Mouse (Mus musculus): Measurements from ENCODE around the gene Ftcd. TPM values are rescaled to one million over a fixed set of nuclear protein-coding genes. Genes with fewer than 3 reads are reported as not detected.

Ftcd gene
- total RNA-seq, 2 experiments from 2014 or later, result not detected

DNA sequence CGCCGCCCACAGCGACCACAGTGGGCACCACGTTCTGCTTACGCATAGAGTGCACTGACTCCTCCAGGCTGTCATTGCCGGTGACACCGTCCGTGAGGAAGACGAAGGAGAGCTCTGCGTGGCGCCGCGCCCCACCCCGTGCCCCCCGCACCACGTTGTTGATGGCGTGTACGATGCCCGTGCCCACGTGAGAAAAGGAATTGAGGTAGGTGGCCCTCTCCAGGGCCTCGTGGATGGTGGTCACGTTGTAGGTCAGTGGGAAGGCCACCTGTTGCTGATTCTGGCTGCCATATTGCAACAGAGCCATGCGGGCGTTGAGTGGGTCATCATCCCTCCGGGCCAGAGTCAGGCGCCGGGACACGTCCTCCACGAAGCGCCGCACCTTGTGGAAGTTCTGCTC, 20.9 kb downstream of the Ftcd start:
- intact Hi-C loops (cut with DNase I), result no loop called here
- DNase-seq, result no peak

DNA sequence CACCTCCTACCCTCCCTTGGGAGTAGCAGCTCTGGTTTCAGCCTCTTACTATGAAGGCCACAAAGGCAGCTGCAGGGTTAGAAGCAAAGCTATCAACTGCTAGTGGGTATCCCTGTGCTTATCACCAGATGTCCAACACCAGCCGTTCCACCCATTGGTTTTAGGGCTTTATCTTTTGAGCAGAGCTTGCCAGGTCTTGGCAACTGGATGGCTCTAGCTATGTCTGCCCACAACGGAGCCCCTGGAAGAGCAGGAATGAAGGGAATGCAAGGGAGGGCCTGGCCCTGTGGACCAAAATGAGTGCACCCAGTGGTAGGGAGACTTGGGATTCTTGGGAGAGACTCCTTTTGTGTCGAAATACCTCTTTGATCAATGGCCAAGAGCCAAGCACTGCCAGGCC, 27.2 kb downstream of the Ftcd start:
- no peak for DNase-seq
- intact Hi-C loops (cut with DNase I), result no loop called here

GRCm38 (mm10) chr10:76612473-76612872, 37.0 kb downstream of the Ftcd start:
- intact Hi-C loops (cut with DNase I), result no loop called here
- no peak for DNase-seq

DNA sequence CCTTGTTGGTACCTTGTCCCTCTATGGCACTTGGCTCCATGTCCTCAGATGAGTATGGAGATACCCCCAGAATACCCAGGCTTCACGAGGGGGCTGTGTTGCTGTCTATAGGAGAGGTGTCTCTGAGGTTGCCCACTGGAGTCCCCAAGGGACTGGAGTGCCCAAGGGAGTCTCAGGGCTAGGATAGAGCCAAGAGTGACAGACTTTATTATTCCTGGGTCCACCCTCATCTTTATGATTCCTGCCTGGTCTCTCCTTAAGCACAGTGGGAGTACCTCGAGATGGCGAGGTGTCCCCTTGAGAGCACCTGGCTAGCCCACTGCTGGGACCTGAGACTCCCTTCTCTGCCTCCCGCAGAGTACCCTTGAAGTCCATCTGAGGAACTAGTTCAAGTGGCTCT, 47.0 kb downstream of the Ftcd start:
- intact Hi-C loops (cut with DNase I), result loop anchor here (2.0 to 5.0 kb wide), 3 partner anchors 40 to 155 kb away; partner anchors contain the start of genes Mcm3ap and Ybey
- no peak for DNase-seq

- peak; percentile 95 for DNase-seq
- intact Hi-C loops (cut with DNase I), result loop anchor here (2.0 to 5.0 kb wide), 3 partner anchors 39 to 156 kb away; partner anchors contain the start of genes Mcm3ap and Ybey
These were observed 47.7 kb downstream of the Ftcd start, which contains the start of gene Col6a2 for GRCm38 (mm10) chr10:76622928-76623680. TSS of gene Col6a2 (minus strand) at chr10:76623630.

DNA sequence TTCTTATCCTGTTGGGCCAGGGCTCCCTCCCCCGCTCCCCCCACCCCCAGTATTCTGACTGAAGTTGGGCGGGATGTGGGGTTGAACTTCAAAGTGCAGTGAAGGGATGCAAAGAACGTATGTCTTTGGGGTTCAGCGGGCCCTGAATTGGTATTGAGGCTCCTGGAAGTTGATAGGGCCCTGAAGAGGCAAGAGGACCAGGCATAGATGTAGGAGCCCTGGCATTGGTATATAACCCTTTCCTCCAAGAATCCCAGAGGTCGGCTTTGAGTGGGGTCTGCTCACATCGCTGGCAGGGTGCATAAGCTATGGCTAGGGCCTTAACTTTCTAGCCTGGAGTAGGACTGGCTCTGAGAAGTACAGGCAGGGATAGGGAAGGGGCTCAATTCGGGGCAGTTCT, 48.3 kb downstream of the Ftcd start:
- intact Hi-C loops (cut with DNase I), result loop anchor here (2.0 to 5.0 kb wide), 3 partner anchors 39 to 156 kb away; partner anchors contain the start of genes Mcm3ap and Ybey
- no peak for DNase-seq

DNA sequence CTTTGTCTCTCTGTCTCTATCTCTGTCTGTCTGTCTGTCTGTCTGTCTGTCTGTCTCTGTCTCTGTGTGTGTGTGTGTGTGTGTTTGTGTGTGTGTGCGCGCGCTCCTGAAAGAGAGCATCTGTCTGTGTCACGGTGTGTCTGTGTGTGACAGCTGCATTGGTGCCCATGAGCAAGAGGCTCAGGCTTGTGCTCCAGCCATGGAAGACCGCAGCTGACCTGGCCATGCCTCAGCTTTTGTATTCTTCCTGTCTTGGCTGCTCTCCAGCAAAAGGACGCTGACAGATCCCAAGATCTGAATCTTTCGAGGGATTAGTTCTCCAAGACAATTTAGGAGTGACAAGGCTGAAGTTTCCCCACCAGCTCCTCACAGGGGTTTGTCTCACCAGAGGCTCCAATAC, 49.5 kb downstream of the Ftcd start:
- no peak for DNase-seq
- intact Hi-C loops (cut with DNase I), result loop anchor here (5.0 kb wide), 2 partner anchors 37 to 158 kb away; partner anchors contain the start of genes Mcm3ap and Ybey

GRCm38 (mm10) chr10:76627714-76628113, 52.3 kb downstream of the Ftcd start:
- DNase-seq, result no peak
- intact Hi-C loops (cut with DNase I), result no loop called here

- intact Hi-C loops (cut with DNase I), result no loop called here
- DNase-seq, result no peak
These were observed 55.2 kb downstream of the Ftcd start for GRCm38 (mm10) chr10:76630657-76631056.

GRCm38 (mm10) chr10:76632630-76633029, 57.2 kb downstream of the Ftcd start:
- DNase-seq, result no peak
- intact Hi-C loops (cut with DNase I), result no loop called here

DNA sequence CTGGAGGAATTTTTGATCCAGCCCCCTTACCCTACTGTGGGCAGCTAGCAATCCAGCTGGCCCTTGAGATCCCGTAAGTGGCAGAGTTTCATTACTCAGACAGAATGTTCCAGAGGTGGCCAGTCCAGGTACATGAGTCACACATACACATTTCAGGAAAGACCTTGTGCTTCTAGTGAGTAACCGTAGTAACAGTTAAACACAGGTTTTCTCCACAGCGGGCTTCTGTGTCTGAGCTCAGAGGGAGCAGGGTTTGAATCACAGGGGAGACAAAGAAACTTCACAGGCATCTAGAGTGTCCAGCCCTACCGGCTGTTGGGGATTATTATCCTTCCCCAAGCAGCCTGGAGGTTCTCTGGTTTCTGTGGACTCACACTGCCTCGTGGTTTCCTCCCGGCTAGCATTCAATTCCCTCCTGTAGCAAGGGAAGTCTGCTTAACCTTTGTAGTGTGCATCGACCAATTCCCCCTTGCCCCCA, 58.7 kb downstream of the Ftcd start:
- intact Hi-C loops (cut with DNase I), result no loop called here
- DNase-seq, result no peak

- no peak for DNase-seq
- intact Hi-C loops (cut with DNase I), result no loop called here
These were observed 59.1 kb downstream of the Ftcd start for GRCm38 (mm10) chr10:76634584-76634983.

GRCm38 (mm10) chr10:76636026-76636425, 60.6 kb downstream of the Ftcd start:
- intact Hi-C loops (cut with DNase I), result no loop called here
- DNase-seq, result peak in 1 of 2 experiments; percentile 48

- no peak for DNase-seq
These were observed 61.2 kb downstream of the Ftcd start for GRCm38 (mm10) chr10:76636601-76637000.

More at GRCm38 (mm10) chr10:76636601-76637000, 61.2 kb downstream of the Ftcd start:
- intact Hi-C loops (cut with DNase I), result no loop called here

Other genes starting within 250 kb of the Ftcd start
- 1 to 10 TPM; 3.9 to 5.3 TPM for gene Dip2a, start 230.4 kb upstream of the Ftcd start, total RNA-seq (2021)
- gene AC141477.1, start 135.2 kb upstream of the Ftcd start, total RNA-seq (2021), result not detected
- 10 to 100 TPM; 55.0 to 58.1 TPM for gene Pcnt, start 132.9 kb upstream of the Ftcd start, total RNA-seq (2021)
- under 1 TPM in 1 of 2 experiments, not detected in 1; 0.22 TPM for gene 2610028H24Rik, start 126.6 kb upstream of the Ftcd start, total RNA-seq (2021)
- 10 to 100 TPM; 14.5 to 17.6 TPM for gene Mcm3ap, start 106.7 kb upstream of the Ftcd start, total RNA-seq (2021)
- 1 to 10 TPM; 3.3 to 3.6 TPM for gene Ybey, start 106.5 kb upstream of the Ftcd start, total RNA-seq (2021)
- gene Lss, start 44.1 kb upstream of the Ftcd start, total RNA-seq (2021), result 1 to 10 TPM; 5.0 to 8.1 TPM
- not detected for gene Spatc1l, start 13.4 kb upstream of the Ftcd start, total RNA-seq (2021)
- 10 to 100 TPM; 69.4 to 92.0 TPM for gene Col6a2, start 48.0 kb downstream of the Ftcd start, total RNA-seq (2021)
- gene Col6a1, start 150.5 kb downstream of the Ftcd start, total RNA-seq (2021), result 10 to 100 TPM; 65.2 to 82.0 TPM